Mouse (Mus musculus) kidney, adult 2 months (tissue): ENCODE results near the gene Rnf38. TPM values are rescaled to one million over a fixed set of nuclear protein-coding genes. Genes with fewer than 3 reads are reported as not detected.

Experiments
- DNase-seq: peaks from one replicate; pipeline ENCODE4 v3.0.0; 2021
- H3K27ac ChIP-seq: fragments of 200-500 bp; 2 replicates; pipeline ENCODE4 v1.5.1; 2012; ENCODE audit warnings: low read depth, low read length, control low read depth, inconsistent platforms; ENCODE audit not compliant: insufficient read depth
- H3K27me3 ChIP-seq: fragments of 200-500 bp; replicated peaks from 2 replicates; pipeline ENCODE4 v1.6.1; 2012; ENCODE audit warnings: mild to moderate bottlenecking, moderate library complexity, low read length, inconsistent platforms; ENCODE audit not compliant: control insufficient read depth, insufficient read depth
- H3K36me3 ChIP-seq: fragments of 200-500 bp; 2 replicates; pipeline ENCODE4 v1.6.1; 2012; ENCODE audit warnings: mild to moderate bottlenecking, moderate library complexity, low read length, inconsistent platforms; ENCODE audit not compliant: control insufficient read depth, insufficient read depth
- H3K4me1 ChIP-seq: fragments of 200-500 bp; 2 replicates; pipeline ENCODE4 v1.6.1; 2011; ENCODE audit warnings: low read length; ENCODE audit not compliant: control insufficient read depth, insufficient read depth
- H3K4me3 ChIP-seq: fragments of 200-500 bp; 2 replicates; pipeline ENCODE4 v1.5.1; 2011; ENCODE audit warnings: mild to moderate bottlenecking, low read depth, low read length, control low read depth; ENCODE audit not compliant: insufficient read depth
- CTCF ChIP-seq: fragments of 200-500 bp; conservative IDR thresholded peaks from 2 replicates; pipeline ENCODE4 v1.5.1; 2011; ENCODE audit warnings: low read depth, mild to moderate bottlenecking, control low read depth, low read length, moderate library complexity, mixed read lengths; ENCODE audit not compliant: insufficient read depth, insufficient read length
- POLR2A ChIP-seq: fragments of 200-500 bp; IDR thresholded peaks from one replicate; pipeline ENCODE4 v1.6.1; 2011; ENCODE audit warnings: low read depth, low read length, control low read depth
- WGBS: fragments of 180-500 bp; shearing (Covaris S2); methylation state at CpG from one replicate; pipeline ENCODE4 v1.1.7; 2018; 5-methylcytosine and 5-hydroxymethylcytosine counted together
- polyA plus RNA-seq: library from polyadenylated mRNA; depleted of rRNA; stranded (reverse); fragments of >200 nt; gene quantifications from 2 replicates; pipeline ENCODE4 v1.2.3, GENCODE M21; 2012

Gene Rnf38
- polyA plus RNA-seq, 1 experiment, result 69.9 TPM

DNA sequence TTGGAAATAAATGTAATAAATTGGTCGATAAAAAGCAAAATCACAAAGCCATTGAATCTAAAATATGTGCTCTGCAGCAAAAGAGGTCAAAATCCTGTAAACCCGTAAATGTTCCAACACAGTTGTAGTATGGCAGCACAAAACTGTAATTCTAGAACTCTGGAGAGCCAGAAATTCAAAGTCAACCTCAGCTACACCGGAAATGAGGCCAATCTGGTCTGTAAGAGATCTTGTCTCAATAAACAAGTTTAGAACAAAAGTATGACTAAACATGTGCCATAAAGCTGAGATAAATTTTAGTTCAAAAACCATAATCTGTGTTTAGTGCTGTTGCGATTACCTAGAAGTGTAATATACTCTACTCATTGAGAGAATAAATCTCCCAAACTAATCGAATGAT is 69.0 kb downstream of the Rnf38 start:
- 67% methylated on average over 5 of the region's 5 CpGs for WGBS
- Histone ChIP-seq H3K27me3 (no peaks in the 10 kb centered on the region), H3K4me3 (no peak overlapping the region), H3K27ac (no peak overlapping the region), H3K36me3 (no peaks in the 10 kb centered on the region), H3K4me1 (peaks cover 3% of the 10 kb centered on the region; the same call in 1 of the 2 replicates)
- TF ChIP-seq POLR2A (no peak), CTCF (no peak)
- DNase-seq, result no peak

DNA sequence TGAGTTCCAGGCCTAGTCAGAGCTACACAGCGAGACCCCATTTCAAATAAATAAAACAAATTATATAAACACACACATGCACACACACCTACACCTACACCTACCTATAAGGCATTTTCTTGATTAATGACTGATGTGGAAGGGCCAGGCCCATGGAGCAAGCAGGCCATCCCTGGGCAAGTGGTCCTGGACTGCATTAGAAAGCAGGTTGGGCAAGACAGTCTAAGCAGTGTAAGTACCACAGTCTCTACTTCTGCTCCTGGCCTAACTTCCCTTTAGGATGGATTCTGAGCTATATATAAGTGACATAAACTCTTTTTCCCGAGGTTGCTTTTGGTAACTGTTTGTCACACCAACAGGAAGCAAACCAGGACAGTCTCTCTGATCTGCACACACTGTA is 70.6 kb downstream of the Rnf38 start:
- no peaks in the 10 kb centered on the region for H3K27me3 ChIP-seq
- H3K27ac ChIP-seq, result no peak overlapping the region
- peaks cover 3% of the 10 kb centered on the region; the same call in 1 of the 2 replicates for H3K4me1 ChIP-seq
- no peaks in the 10 kb centered on the region for H3K36me3 ChIP-seq
- TF ChIP-seq POLR2A (no peak), CTCF (no peak)
- WGBS, result 61% methylated on average over 2 of the region's 2 CpGs
- DNase-seq, result no peak
- H3K4me3 ChIP-seq, result no peak overlapping the region

DNA sequence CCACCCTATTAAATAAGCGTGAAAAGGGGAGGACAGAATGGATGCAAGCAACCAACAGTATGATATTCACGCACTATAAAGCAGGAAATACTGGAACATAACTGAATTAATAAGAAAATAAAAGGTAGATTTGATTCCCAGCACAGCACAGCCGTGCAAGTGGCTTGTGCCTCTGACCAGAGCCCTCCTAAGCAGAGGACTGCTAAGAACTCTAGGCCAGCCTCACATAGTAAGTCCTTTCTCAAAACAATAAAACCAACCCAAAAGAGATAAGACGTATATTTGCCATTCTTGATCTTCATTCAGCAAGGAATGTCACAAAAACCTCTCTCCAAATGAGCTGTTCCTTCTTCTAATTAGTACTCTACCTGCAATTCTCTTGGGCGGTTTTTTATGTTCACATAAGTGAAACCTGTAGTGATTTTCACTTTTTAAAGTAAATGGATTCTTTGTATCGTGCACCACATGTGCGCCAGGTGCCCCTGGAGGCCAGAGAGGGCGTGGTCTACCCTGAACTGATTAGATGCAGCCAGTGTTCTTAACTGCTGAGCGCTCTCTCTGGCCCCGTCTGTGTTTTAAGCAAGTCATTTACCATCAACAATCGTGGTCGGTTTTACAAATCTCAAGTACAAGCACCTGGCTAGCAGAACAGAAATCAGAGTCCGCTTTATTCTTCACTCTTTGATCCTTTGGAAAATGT is 72.4 kb downstream of the Rnf38 start:
- DNase-seq, result peak; percentile 8
- H3K27ac ChIP-seq, result no peak overlapping the region
- TF ChIP-seq CTCF, result no peak
- TF ChIP-seq POLR2A, result no peak
- no peak overlapping the region for H3K4me3 ChIP-seq
- 58% methylated on average over 13 of the region's 13 CpGs for WGBS
- peaks cover 3% of the 10 kb centered on the region; the same call in 1 of the 2 replicates for H3K4me1 ChIP-seq
- no peaks in the 10 kb centered on the region for H3K36me3 ChIP-seq
- no peaks in the 10 kb centered on the region for H3K27me3 ChIP-seq

DNA sequence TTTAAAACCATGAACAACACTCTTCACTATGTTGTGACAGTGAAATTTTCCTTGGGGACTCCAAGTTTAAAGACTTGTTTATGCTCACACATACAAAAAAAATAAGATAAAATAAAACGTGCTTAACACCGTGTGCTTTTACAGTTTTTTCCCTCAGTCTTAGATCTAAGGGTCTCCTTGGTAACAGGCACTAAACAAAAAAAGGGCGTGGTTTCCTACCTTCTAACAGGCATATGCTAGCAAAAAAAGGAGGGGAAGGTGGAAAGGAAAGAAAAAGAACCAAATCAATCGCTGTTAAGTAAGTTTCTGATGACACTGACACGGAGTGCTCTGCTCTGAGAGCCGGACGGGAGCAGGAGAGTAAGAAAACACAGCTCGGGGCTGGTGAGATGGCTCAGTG is 73.8 kb downstream of the Rnf38 start:
- 58% methylated on average over 8 of the region's 8 CpGs for WGBS
- DNase-seq, result no peak
- TF ChIP-seq CTCF (no peak), POLR2A (no peak)

DNA sequence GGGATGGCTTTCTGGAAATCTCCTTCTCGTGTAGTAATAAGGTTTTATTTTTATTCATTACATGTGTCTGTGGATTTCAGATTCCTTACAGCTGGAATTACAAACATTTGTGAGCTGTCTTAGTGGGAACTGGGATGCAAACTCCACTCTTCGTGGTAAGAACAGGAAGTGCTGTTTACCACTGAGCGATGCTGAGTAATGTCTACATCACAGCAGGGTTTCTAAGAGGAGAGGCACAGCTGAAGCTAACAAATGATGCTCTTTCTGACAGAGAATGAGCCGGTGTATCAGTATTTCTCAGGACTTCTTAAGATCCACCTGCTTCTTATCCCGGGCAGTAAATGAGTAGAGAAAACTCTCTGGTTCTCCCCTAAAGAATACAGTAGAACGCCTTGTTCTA is 77.1 kb downstream of the Rnf38 start:
- no peak overlapping the region for H3K4me3 ChIP-seq
- no peak for DNase-seq
- no peaks in the 10 kb centered on the region for H3K27me3 ChIP-seq
- no peaks in the 10 kb centered on the region for H3K36me3 ChIP-seq
- 79% methylated on average over 6 of the region's 6 CpGs for WGBS
- H3K4me1 ChIP-seq, result no peaks in the 10 kb centered on the region; the same call in 1 of the 2 replicates
- no peak overlapping the region for H3K27ac ChIP-seq
- TF ChIP-seq POLR2A (no peak), CTCF (no peak)

More for the DNA sequence above, 73.8 kb downstream of the Rnf38 start:
- H3K27me3 ChIP-seq, result no peaks in the 10 kb centered on the region
- H3K27ac ChIP-seq, result no peak overlapping the region
- peaks cover 3% of the 10 kb centered on the region; the same call in 1 of the 2 replicates for H3K4me1 ChIP-seq
- H3K36me3 ChIP-seq, result no peaks in the 10 kb centered on the region
- no peak overlapping the region for H3K4me3 ChIP-seq

DNA sequence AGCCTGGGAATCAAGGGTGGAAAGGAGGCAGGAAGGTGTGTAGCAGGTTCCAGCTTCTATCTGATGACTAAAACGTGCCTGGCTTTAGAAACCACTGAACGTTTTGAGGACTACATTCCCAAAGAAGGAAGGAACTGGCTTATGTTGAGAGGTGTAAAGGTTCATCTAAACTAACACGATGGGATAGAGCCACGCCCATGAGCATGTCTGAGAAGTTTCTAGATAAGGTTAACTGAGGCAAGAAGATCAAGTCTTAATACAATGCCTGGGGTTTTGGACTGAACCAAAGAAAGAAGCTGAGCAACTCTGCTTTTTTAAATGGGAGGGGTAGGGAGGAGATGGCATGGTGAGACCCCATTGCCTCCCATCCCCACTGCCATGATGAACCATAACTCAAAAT is 78.7 kb downstream of the Rnf38 start:
- H3K4me1 ChIP-seq, result no peaks in the 10 kb centered on the region; the same call in 1 of the 2 replicates
- no peaks in the 10 kb centered on the region for H3K27me3 ChIP-seq
- no peak overlapping the region for H3K4me3 ChIP-seq
- H3K27ac ChIP-seq, result no peak overlapping the region
- no peak for DNase-seq
- H3K36me3 ChIP-seq, result no peaks in the 10 kb centered on the region; the same call in 1 of the 2 replicates
- WGBS, result 76% methylated on average over 4 of the region's 4 CpGs
- TF ChIP-seq POLR2A, result no peak
- no peak for TF ChIP-seq CTCF

DNA sequence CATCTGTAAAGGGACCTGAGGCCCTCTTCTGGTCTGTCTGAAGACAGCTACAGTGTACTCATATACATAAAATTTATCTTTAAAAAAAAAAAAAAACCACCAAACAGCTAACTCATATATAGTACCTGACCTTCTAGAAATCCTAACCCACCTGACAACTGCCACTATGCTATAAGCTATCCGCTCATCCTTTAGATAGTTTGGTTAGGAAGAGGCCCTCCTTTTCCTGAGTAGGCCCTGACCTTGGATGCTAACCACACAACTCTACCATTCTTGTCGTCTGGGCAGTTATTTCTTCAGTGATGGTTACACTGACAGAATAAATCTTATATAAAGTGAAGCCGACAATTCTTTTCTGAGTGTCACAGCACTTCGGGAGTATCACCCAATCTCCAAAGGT is 80.7 kb downstream of the Rnf38 start:
- TF ChIP-seq POLR2A (no peak), CTCF (no peak)
- no peak overlapping the region for H3K27ac ChIP-seq
- no peaks in the 10 kb centered on the region for H3K27me3 ChIP-seq
- H3K4me1 ChIP-seq, result no peaks in the 10 kb centered on the region; the same call in 1 of the 2 replicates
- DNase-seq, result no peak
- no peak overlapping the region for H3K4me3 ChIP-seq
- no peaks in the 10 kb centered on the region; the same call in 1 of the 2 replicates for H3K36me3 ChIP-seq
- 82% methylated on average over 4 of the region's 4 CpGs for WGBS
